Mouse (Mus musculus) bone marrow macrophage, adult 2 months (primary cell): ENCODE data around the gene Gm10840. TPM values are rescaled to one million over a fixed set of nuclear protein-coding genes. Genes with fewer than 3 reads are reported as not detected.
"Not testable (repeated sequence)": the region's sequence is repeated elsewhere in the genome, so short reads cannot be mapped to it uniquely, and the experiment has no call there.

Experiments
- H3K27ac ChIP-seq: 2 replicates; pipeline ENCODE4 v1.5.1; 2012; ENCODE audit warnings: low read depth, low read length; ENCODE audit not compliant: insufficient read depth
- H3K4me1 ChIP-seq: 2 replicates; pipeline ENCODE4 v1.6.1; 2012; ENCODE audit warnings: low read length; ENCODE audit not compliant: control insufficient read depth, insufficient read depth
- H3K4me3 ChIP-seq: 2 replicates; pipeline ENCODE4 v1.5.1; 2012; ENCODE audit warnings: mild to moderate bottlenecking, low read length, moderate library complexity; ENCODE audit not compliant: insufficient read depth
- CTCF ChIP-seq: IDR thresholded peaks from 2 replicates; pipeline ENCODE4 v1.5.1; 2012; ENCODE audit warnings: low read depth, mild to moderate bottlenecking, low read length, moderate library complexity
- POLR2A ChIP-seq: IDR thresholded peaks from 2 replicates; pipeline ENCODE4 v1.6.1; 2012; ENCODE audit warnings: mild to moderate bottlenecking, low read depth, low read length, borderline replicate concordance
- polyA plus RNA-seq: library from polyadenylated mRNA; stranded (reverse); fragments of >200 nt; gene quantifications from 2 replicates; pipeline ENCODE4 v1.2.4, GENCODE M21; 2012; ENCODE audit not compliant: missing spikeins, insufficient read depth, insufficient read length

Gene Gm10840
- not detected in 2 replicates for polyA plus RNA-seq

DNA sequence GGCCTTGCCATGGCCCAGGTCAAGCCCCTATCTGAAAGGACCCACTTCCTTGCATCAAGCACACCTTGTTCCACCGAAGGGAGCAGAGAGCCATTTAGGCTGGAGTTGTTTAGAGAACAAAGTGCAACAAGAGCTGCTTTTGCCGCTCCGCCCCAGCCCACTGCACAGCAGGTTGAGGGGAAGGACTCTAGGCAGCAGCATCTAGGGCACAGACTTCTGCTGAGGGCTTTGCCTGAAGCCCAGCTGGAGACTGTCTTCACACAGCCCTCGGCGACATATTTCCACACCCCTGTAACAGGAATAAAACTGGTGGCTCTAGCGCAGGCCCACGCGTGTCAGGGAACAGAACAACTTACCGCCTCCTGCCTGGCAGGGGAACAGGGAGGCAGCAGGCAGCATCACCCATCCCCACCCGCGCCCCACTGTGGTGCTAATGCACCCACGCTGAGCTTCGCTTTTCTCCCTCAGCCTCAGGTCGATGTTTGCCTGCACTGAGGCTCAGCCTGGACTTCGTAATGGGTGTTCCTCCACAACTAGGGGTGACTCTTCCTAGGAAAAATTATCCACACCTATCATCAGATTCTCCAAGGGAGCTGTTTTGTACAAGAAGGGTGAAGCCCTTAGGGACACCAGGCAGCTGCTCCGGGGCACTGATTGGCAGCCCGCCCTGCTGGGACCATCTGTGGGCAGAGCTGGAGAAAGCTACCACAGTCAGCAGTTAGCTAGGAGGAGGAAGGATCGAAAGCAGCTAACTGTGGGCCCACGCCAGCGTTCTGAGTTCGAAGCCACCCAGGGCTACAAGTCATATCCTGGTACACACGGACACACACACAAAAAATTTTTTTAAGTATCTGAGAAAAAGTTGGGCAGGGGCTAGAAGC is at the start of gene Gm10840, which contains the start of gene Limd2:
Gm10840 (plus strand) TSS at position 10 of the 881 bp plus-strand sequence.
Limd2 (minus strand) TSS at position 20 of the 881 bp plus-strand sequence.
- TF ChIP-seq POLR2A: no peak
- no peak for TF ChIP-seq CTCF
- peak within 1 kb of the TSS; percentile 95 for H3K4me3 ChIP-seq
- H3K4me1 ChIP-seq: peaks cover 13% of the 10 kb centered on the region
- H3K27ac ChIP-seq: peak within 1 kb of the TSS; percentile 91

DNA sequence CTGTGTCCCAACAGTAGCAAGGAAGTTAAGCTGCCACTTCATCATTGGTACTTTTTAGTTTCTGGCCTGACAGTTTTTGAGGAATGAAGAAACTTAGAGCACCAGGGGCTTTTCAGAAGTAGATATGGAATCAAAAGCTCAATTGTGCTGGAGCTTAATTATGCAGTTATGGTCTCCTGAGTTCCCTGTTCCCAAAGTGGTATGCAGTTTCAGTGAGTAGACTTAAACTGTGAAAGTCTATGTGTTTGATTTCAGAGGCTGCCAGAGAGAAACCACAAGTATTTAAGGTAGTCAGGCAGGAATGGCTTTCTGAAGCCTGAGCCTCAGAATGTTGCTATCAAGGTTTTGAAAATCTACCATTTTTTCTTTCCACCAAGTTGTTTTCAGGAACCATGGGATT is 49.0 kb upstream of the Gm10840 start:
- Histone ChIP-seq H3K27ac (no peak overlapping the region), H3K4me3 (no peak overlapping the region), H3K4me1 (peaks cover 7% of the 10 kb centered on the region)
- TF ChIP-seq POLR2A (no peak), CTCF (no peak)

DNA sequence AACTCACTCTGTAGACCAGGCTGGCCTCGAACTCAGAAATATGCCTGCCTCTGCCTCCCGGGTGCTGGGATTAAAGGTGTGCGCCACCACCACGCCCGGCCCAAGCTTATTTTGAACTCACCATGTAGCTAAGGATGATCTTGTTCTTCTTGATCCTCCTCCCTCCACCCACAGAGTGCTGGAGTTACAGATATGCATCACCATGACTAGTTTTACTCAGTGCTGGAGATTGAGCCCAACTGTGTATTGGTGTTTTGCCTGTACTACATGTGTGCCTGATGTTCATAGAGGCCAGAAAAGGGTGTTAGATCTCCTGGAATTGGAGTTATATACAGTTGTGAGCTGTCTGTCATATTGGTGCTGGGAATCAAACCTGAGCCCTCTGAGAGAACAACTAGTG is 38.4 kb upstream of the Gm10840 start:
- Histone ChIP-seq H3K27ac (peak overlapping the region; percentile 90), H3K4me1 (peaks cover 24% of the 10 kb centered on the region), H3K4me3 (no peak overlapping the region)
- no peak for TF ChIP-seq POLR2A
- no peak for TF ChIP-seq CTCF

DNA sequence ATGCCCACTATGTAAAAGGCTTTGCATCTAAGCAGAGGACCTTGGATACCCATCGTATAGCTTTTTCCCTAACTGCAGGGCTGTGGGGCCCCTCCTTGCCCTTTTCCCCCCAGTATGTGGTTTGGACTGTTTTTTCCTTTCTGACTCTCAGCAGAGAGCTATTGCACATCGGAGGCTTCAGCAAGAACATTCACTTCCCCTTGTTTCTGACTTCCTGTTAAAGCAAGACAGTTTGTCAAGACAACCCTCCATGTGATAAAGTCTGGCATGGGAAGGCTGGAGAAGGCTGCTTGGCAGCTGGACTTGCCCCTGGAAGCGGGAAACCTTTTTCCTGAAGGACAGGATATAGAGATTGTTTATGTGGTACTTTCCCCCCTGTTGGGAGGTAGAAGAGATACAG is 37.9 kb upstream of the Gm10840 start:
- Histone ChIP-seq H3K4me1 (peaks cover 24% of the 10 kb centered on the region), H3K4me3 (no peak overlapping the region), H3K27ac (peak overlapping the region; percentile 90)
- TF ChIP-seq POLR2A (no peak), CTCF (no peak)

DNA sequence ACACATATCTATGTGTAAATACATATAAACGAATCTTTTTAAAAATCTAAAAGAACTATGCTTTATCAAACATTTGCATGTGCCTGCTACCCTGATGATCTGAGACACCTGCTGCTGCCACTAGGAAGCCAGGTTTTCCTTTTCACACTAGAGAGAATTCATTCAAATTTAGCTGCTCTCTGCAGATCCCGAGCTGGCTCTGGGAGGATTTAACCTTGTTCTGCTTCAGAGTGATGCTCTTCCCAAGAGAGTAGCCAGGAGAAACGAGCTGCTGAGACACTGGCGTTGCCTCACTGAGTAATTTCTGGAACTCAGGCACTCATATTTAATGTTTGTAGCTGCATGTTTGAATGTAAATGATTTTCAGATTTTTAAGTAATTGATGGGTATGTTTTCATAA is 35.9 kb upstream of the Gm10840 start:
- Histone ChIP-seq H3K4me3 (no peak overlapping the region), H3K4me1 (peaks cover 33% of the 10 kb centered on the region), H3K27ac (no peak overlapping the region)
- no peak for TF ChIP-seq CTCF
- TF ChIP-seq POLR2A: no peak

DNA sequence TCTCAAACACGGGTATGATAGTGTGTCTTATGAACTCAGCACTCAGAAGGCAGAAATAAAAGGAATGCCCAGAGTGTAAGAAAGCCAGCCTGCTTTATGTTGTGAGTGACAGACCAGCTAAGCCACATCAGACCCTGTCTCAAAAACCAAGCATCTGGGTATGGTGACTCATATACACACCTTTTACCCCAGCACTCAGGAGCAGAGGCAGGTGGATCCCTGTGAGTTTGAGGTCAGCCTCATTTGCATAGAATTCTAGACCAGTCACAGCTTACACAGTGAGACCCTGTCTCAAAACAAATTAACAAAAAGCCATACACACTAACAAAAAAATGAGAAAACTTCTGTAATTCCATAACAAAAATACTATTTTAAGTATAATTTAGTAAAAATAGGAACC is 34.8 kb upstream of the Gm10840 start:
- TF ChIP-seq POLR2A (no peak), CTCF (no peak)
- H3K27ac ChIP-seq: no peak overlapping the region
- no peak overlapping the region for H3K4me3 ChIP-seq
- peaks cover 35% of the 10 kb centered on the region for H3K4me1 ChIP-seq

DNA sequence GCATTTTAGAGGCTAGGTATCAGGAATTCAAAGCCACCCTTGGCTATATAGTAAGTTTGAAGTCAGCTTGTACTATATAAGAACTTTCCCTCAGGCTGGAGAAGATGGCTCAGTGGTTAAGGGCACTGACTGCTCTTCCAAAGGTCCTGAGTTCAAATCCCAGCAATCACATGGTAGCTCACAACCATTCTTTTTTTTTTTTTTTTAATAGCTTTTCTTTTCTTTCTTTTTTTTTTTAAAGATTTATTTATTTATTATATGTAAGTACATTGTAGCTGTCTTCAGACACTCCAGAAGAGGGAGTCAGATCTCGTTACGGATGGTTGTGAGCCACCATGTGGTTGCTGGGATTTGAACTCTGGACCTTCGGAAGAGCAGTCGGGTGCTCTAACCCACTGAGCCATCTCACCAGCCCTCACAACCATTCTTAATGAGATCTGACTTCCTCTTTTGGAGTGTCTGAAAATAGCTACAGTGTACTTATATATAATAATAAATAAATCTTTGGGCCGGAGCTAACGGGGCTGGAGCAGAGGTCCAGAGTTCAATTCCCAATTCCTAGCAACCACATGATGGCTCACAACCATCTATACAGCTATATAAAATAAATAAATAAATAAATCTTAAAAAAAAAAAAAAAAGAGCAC is 33.8 kb upstream of the Gm10840 start:
- H3K4me1 ChIP-seq: peaks cover 36% of the 10 kb centered on the region
- H3K4me3 ChIP-seq, H3K27ac ChIP-seq: not testable (repeated sequence)

DNA sequence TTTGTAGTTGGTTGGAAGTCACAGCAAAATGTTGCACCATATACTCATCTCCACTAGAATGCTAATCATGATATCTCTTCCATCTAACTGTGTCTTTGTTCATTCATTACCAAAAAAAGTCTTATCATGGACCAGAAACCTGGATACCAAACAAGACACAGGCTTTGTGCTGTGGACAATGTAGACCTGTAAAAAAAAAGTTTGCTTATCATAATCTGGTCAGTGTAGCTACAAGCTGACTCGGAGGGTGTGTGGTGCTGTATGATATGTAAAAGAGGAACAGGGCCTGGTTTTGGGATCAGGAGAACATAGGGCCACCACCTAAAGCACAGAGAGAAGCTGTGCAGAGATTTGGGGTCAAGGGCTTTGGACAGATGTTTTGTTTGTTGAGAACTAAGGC is 31.2 kb upstream of the Gm10840 start:
- no peak overlapping the region for H3K4me3 ChIP-seq
- TF ChIP-seq CTCF (no peak), POLR2A (no peak)
- H3K27ac ChIP-seq: no peak overlapping the region
- peaks cover 33% of the 10 kb centered on the region for H3K4me1 ChIP-seq

DNA sequence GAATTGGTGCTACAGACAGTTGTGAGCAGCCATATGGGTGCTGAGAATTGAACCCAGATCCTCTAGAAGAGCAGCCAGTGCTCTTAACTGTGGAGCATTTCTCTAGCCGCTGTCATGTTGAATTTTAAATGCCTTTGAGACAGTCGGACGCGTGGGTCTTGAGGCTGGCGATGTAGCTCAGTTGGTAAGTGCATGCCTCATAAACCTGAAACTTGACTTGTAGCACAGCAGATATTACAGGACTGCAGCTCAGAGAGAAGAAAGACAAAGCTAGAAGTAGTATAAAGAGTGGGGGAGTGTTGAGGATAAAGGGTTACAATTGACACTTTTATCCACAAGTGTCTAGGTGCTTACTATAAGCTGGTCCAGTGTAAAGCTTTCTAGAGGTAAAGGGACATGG is 28.1 kb upstream of the Gm10840 start:
- peaks cover 44% of the 10 kb centered on the region for H3K4me1 ChIP-seq
- H3K4me3 ChIP-seq: no peak overlapping the region
- no peak for TF ChIP-seq POLR2A
- TF ChIP-seq CTCF: no peak
- no peak overlapping the region for H3K27ac ChIP-seq

DNA sequence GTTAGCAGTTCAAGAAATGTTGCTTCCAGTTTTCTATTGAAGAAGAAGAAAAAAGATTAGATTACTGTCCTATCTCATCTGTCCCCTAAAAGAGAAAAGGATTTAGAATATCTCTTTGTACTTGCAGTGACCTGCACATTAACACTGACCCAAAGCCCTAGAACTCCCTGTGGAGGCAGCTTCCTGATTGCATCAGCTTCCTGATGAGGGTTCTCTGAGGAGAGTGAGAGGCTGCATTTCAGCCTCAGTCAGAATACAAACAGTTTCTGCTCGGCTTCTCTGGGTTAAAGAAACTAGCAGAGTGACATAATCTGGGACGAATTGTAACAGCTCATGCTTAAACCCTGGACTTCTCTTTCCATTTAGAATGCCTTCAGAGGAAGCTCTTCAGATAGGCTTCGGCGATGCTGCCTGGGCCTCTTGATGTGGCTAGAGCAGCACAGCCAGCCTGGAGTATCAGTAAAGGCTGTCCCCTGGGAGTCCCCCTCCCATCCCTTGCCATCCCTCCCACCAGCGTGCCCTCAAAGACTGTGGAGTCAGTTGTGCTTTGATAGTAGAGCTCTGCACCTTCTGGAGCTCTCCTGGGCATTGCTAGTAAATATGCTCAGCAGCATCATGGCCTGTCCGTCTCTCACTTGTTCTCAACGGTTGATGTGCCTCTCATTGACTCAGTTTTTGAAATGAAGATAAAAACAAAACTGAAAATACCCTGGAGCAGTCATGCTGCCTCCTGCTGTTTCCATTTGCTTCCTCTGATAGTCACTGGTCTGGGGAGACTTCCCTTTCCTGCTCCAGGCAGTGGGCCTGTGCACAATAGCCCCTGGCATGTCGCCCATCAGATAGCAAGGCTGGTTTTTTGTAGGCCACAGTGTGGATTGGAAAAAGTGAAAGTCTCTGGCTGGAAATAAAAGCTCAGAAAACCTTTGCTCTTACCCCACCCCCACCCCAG is 25.8 kb upstream of the Gm10840 start:
- TF ChIP-seq POLR2A (no peak), CTCF (no peak)
- peaks cover 34% of the 10 kb centered on the region for H3K4me1 ChIP-seq
- peak overlapping the region; percentile 93 for H3K27ac ChIP-seq
- H3K4me3 ChIP-seq: peak overlapping the region; percentile 61
